Mouse (Mus musculus): ENCODE results near the gene Tcf25.

DNA sequence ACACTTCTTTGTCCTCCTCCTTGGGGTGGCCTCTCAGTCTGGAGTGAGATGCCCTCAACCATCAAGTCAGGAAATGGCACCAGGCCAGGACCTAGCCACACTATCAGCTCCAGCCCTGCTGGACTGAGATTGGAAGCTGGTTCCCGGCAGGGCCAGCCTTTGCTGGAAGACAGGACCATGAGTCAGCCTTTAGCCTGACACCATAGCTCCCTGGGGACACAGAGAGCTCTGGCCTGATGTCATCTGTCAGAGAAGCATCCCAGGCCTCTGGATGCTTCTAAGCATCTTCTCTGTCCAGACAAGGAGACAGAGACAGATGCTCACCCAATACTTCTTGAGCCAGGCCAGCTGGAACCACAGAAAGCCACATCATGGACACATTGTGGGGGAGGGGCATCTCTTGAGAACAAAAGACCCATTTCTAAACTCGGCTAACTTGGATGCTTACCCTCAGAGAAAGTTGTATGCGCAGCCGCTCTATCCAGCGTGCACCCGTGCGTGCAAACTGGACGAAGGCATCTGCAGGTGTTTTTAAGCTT is 36.6 kb downstream of the Tcf25 start:
- TF ChIP-seq CTCF (IDR thresholded peaks at IDR 0.05; ENCODE audit: low read depth) (no peak), EP300 (optimal IDR thresholded peaks at IDR 0.05) (no peak)

Data from stomach, postnatal 0 days (tissue).